Mouse (Mus musculus): ENCODE measurements around the gene Abcc4.
A peak's percentile ranks its signal among the peaks of the same experiment; 100 is the strongest.
"Not testable (repeated sequence)": the region's sequence is repeated elsewhere in the genome, so short reads cannot be mapped to it uniquely, and the experiment has no call there.

Abcc4 gene

GRCm38 (mm10) chr14:118678279-118678985 lies 27.6 kb downstream of the Abcc4 start:
- DNase-seq (ENCODE audit: low spot score in 2 of 2) = no peak

DNA sequence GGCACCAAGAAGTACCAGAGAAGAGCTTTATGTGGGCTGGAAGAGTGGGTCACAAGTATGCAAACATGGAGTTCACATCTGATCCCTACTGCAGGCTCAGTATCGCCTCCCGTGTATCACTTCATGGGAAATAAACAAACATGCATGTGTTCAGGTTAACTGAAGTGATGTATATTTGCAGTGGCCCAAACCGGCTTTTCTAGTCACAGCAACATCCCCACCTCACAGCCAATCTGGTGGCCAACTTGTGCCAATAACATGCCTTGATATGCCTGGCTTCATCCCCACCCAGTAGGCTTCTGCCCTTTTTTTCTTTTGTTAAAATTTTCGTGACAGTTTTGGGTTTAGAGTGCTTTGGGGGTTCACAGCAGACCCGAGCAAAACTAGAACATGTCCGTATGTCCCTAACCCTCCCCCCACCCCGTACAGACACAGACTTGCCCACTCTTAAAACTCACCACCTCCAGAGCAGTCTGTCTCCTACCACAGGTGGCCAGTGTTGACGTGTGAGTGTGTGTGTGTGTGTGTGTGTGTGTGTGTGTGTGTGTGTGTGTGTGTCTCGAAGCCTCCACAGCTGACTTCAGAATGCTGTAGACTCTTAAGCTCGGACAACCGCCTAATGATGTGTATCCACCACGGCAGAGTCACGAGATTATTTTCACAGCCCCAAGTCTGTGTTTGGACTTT lies 29.6 kb downstream of the Abcc4 start:
- no peak for DNase-seq (ENCODE audit: low spot score in 2 of 2)

GRCm38 (mm10) chr14:118674705-118675139 lies 31.3 kb downstream of the Abcc4 start:
- no peak for DNase-seq (ENCODE audit: low spot score in 2 of 2)

- DNase-seq (ENCODE audit: low spot score in 2 of 2) = no peak
These were observed 31.8 kb downstream of the Abcc4 start for GRCm38 (mm10) chr14:118674224-118674623.

- DNase-seq (ENCODE audit: low spot score in 2 of 2) = no peak
These were observed 32.5 kb downstream of the Abcc4 start for GRCm38 (mm10) chr14:118673501-118673900.

- DNase-seq (ENCODE audit: low spot score in 2 of 2) = not testable (repeated sequence)
These were observed 33.1 kb downstream of the Abcc4 start for GRCm38 (mm10) chr14:118672931-118673330.

DNA sequence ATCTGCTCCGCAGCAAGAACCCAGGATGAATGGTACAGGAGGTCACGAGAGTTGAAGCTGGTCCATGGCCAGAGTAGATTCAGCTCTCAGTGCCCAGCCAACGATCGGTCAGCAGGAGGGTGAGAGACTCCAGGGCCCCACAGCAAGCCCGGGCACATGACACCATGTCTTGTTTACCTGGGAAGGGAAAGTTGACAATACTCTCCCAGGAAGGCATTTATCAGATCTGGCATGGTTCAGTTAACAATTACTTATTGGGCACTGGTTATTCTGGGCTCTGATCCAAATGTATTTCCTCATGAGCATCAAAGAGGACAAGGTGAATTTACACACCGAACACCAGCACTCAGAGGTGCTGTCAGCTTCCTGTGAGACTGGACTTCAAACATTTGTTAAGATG lies 38.5 kb downstream of the Abcc4 start:
- no peak for DNase-seq (ENCODE audit: low spot score in 2 of 2)

DNA sequence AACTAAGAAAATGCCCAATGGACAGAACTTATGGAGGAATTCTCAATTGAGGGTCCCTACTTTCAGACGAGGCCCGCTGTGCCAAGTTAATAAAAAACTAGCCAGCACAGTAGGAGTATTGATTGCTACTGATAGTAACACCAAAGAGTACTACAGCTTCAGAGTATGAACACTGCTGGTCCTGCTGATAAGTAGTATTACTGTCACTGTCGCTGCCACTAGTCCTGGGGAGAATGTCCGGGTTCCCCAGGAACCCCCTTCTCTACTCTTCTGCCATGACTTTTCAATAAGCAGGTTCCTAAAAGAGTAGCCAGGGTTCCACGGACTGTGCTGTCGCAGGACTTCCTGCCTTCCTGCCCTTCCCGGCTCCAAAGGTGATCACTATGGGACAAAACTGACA lies 41.4 kb downstream of the Abcc4 start:
- no peak for DNase-seq (ENCODE audit: low spot score in 2 of 2)

- DNase-seq (ENCODE audit: low spot score in 2 of 2) = no peak
These were observed 43.3 kb downstream of the Abcc4 start for GRCm38 (mm10) chr14:118662625-118663276.

DNA sequence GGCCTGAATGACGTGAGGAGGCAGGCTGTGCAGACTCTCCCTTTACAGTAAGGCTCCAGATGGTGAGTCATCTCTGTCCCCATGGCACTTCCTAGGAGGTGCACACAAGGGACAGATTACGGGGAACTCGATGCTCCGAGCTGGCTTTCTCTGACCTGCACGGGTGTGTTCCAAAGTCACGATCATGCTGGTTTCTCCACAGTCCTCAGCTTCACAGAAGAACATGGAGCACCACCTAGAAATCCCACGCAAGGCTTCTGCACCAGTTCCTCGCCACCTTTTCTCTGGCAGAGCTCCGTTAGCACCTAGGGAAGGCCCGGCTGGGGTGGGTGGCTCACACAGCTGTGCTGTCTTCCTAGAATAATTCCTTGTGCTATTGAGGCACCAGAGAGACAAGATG lies 43.9 kb downstream of the Abcc4 start:
- peak; percentile 36 to 54 for DNase-seq (ENCODE audit: low spot score in 2 of 2)

DNA sequence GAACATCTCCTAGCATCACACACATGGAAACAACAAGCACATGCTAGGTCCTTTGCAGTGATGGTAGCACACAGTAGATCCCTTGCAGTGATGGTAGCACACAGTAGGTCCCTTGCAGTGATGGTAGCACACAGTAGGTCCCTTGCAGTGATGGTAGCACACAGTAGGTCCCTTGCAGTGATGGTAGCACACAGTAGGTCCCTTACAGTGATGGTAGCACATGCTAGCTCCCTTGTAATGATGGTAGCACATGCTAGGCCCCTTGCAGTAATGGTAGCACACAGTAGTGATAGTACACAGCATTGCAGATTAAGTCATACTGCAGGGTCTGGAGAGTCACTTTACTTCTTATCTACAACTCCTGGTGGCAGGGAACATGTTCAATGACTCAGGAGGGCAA lies 46.8 kb downstream of the Abcc4 start:
- no peak for DNase-seq (ENCODE audit: low spot score in 2 of 2)

DNA sequence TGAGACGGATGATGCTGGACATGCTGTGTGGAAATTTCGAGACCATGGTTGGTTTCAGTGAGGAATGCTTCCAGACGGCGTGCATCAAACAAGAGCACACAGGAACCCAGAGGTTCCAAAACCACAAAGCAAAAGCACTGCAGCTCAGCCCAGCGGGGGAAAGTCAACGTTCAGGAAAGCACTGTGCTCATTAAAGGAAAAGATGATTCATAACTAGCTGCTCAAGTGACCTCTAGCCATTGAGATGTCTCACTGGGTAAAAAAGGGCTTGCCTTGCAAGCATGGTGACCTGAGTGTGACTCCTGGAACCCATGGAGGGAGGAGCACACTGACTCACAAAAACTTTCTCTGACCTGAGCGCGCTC lies 47.7 kb downstream of the Abcc4 start:
- no peak for DNase-seq (ENCODE audit: low spot score in 2 of 2)

- no peak for DNase-seq (ENCODE audit: low spot score in 2 of 2)
These were observed 48.2 kb downstream of the Abcc4 start for GRCm38 (mm10) chr14:118657673-118658327.

DNA sequence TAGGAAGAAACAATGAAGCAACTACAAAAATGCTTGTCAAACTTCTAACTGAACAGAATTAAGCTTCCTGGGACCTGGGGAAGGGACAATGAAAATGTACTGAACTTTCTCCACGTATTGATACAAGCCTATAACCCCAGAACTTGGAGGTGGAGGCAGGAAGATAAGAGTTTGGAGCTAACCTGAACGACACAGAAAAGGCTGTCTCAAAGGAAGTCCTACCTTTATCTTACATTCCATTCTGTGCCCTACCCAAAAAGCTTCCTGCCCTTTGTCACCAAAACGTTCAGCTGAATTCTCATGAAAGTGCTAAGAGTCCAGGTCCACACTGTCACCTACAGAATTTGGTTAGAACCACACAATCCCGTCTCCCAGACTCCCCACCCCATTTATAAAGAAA lies 48.8 kb downstream of the Abcc4 start:
- no peak for DNase-seq (ENCODE audit: low spot score in 2 of 2)

GRCm38 (mm10) chr14:118656036-118656435 lies 50.0 kb downstream of the Abcc4 start:
- no peak for DNase-seq (ENCODE audit: low spot score in 2 of 2)

GRCm38 (mm10) chr14:118654903-118655302 lies 51.1 kb downstream of the Abcc4 start:
- no peak for DNase-seq (ENCODE audit: low spot score in 2 of 2)

DNA sequence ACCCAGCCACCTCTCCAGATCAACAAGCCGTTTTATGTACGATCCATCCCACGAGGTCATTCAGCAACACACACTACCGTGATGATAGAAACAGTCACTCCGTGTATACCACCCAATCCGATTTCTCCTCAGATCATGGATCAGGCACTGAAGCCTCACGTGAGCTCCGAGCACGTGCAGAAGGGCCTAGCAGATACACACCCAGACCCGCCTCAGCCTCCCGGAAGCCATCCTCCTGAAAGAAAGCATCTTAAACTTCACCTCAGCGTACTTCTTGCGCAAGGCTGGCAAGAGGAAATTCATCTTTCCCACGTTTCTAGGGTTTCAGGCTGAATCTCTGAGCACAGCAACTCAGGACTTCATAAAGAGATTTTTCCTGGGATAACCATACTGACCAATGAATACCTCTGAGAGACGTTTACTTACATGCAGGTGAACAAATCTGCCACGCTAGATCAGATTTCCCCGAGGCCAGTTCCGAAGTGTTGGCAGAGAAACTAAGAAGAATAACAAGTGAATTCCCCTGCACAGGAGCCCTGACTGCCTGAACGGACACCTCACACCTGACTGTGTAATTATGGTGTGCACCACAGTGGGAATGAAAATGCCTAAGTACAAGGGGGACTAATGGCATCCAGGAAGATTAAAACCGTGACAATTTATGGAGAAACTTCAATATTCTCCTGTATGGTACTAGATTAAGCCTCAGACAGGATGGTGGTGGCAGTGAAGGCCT lies 54.1 kb downstream of the Abcc4 start:
- DNase-seq (ENCODE audit: low spot score in 2 of 2) = no peak

DNA sequence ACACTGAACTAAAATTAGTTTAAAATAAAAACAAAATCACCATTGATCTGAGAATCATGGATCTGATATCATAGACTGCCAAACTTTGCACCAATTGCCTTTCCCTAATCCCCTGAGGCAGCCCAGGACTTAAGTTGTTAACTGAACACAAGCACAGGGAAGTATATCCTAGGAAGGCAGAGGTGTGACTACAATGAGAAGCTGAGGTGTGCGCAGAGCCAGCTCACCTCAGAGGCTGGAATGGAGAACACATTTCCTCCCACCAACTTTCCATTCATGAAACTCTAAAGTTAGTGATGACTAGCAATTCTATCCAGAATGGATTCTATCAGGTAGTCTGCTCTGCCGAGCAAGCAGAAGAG lies 56.1 kb downstream of the Abcc4 start:
- DNase-seq (ENCODE audit: low spot score in 2 of 2) = no peak

DNA sequence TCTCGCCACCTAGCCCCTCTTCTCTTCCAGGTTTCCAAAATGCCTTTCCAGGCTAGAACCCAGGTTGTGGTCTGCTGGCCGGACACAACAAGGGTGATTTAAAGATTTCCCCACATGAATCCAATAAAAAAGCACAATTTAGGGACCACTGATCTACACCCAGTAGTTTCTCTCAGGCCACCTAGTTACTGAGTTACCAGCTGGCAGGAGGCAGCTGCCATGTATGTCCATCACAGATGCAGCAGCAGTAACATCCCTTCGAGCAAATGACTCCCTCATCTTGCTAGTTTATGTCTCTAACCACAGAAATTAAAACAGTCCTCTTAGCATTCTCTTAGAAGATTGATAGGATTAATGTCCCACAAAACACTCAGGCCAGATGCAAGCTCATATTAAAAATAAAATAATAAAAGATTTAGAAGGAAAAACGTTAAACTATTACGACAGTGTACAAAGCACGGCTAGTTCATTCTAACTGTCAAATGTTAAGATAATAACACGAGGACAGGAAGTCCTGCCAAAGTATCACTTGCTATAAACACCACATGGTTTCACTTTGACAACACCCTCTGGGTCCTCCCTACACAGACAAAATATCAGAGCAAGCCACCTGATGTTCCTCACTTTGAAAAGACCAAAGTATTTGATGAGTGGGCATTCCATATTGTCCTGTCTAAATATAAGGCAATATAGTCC lies 56.7 kb downstream of the Abcc4 start:
- DNase-seq (ENCODE audit: low spot score in 2 of 2) = no peak

DNA sequence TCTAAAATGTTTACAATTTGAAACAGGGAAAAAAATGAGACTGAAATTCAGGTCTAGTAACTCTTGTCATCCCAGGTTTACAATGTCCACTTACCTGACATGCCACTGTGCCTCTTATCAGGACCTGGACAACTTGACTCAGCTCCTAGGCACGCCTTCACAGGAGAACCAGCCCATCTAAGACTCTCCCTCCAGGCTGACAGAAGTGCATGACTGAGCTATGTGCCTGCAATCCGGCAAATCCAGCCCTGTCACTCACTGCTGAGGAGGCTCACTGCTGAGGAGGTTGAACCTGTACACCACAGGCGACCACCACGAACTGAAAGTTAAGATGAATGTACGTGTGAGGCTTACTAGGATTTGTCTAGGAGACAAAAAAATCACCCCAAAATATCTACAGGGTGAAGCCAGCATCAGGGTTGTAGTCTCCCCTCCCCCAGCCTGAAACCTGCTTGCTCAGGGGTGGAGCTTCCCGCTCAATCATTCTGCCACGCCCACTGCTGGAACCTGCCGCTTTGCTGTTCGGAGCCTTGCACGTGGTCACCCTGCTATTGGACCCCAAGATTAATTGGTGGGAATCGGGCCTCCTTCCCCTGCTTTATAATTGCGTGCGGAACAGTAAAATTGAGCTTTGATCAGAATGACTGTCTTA lies 63.0 kb downstream of the Abcc4 start:
- not testable (repeated sequence) for DNase-seq (ENCODE audit: low spot score in 2 of 2)

GRCm38 (mm10) chr14:118642140-118642539 lies 63.9 kb downstream of the Abcc4 start:
- DNase-seq (ENCODE audit: low spot score in 2 of 2) = no peak
